Mouse (Mus musculus) bone marrow macrophage, adult 2 months (primary cell): Measurements from ENCODE around the gene Cotl1. TPM values are rescaled to one million over a fixed set of nuclear protein-coding genes. Genes with fewer than 3 reads are reported as not detected.

Source experiments
- H3K27ac ChIP-seq: 2 replicates; pipeline ENCODE4 v1.5.1; 2012; ENCODE audit warnings: low read depth, low read length; ENCODE audit not compliant: insufficient read depth
- H3K4me1 ChIP-seq: 2 replicates; pipeline ENCODE4 v1.6.1; 2012; ENCODE audit warnings: low read length; ENCODE audit not compliant: control insufficient read depth, insufficient read depth
- H3K4me3 ChIP-seq: 2 replicates; pipeline ENCODE4 v1.5.1; 2012; ENCODE audit warnings: mild to moderate bottlenecking, low read length, moderate library complexity; ENCODE audit not compliant: insufficient read depth
- CTCF ChIP-seq: IDR thresholded peaks from 2 replicates; pipeline ENCODE4 v1.5.1; 2012; ENCODE audit warnings: low read depth, mild to moderate bottlenecking, low read length, moderate library complexity
- POLR2A ChIP-seq: IDR thresholded peaks from 2 replicates; pipeline ENCODE4 v1.6.1; 2012; ENCODE audit warnings: mild to moderate bottlenecking, low read depth, low read length, borderline replicate concordance
- polyA plus RNA-seq: library from polyadenylated mRNA; stranded (reverse); fragments of >200 nt; gene quantifications from 2 replicates; pipeline ENCODE4 v1.2.4, GENCODE M21; 2012; ENCODE audit not compliant: missing spikeins, insufficient read depth, insufficient read length

The Cotl1 gene
- 472 and 492 TPM in 2 replicates for polyA plus RNA-seq

DNA sequence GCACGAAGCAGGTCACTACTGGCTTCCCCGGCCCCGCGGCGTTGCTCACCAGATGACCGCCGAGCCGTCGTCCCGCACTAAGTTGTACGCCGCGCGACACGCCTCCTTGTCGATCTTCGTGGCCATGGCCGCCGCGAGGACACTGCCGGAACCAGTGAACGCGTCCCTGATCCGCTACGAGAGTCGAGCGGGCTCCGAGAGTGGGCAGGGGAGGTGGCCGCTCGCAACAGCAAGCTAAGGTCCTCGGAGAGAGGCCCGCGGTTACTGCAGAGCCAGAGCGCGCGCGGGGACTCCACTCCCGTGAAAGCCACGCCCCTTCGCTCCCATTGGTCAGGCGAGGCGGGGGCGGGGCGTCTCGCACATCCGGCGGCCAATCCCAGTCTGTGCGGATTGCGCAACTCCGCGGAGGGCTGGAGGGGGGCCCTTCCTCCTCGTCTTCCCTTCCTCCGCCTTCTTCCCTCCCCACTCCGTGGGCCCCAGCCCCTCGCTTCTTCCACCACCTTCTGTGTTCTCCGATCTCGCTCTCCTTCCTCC is at the start of gene Cotl1:
Gene Cotl1 (minus strand): TSS at position 270 of the 534 bp plus-strand sequence.
- Histone ChIP-seq H3K4me3 (peak within 1 kb of the TSS; percentile 95), H3K27ac (peak within 1 kb of the TSS; percentile 81), H3K4me1 (peaks cover 28% of the 10 kb centered on the region)
- TF ChIP-seq POLR2A (peak; percentile 97), CTCF (no peak)

DNA sequence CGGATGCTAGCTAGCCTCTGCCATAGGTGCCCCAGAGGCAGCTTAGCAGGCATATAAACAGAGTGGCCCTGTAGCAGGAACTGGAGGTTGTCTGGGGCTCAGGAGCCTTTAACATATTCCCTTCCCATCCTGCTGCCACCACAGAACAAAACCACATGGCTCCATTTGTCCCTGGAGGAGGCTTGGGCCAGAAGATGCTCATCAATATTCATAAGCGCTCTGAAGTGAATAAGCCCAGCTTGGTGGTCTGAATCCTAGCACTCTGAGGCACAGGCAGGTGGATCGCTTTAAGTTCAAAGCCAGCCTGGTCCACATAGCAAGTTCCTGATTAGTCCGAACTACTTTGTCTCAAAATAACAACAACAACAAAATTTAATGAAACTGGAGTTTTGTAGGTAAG is 47.7 kb upstream of the Cotl1 start:
- Histone ChIP-seq H3K27ac (no peak overlapping the region), H3K4me3 (no peak overlapping the region), H3K4me1 (no peaks in the 10 kb centered on the region)
- no peak for TF ChIP-seq CTCF
- TF ChIP-seq POLR2A, result no peak

- no peak overlapping the region for H3K27ac ChIP-seq
- no peaks in the 10 kb centered on the region for H3K4me1 ChIP-seq
- TF ChIP-seq POLR2A, result no peak
- peak; percentile 92 for TF ChIP-seq CTCF
- H3K4me3 ChIP-seq, result no peak overlapping the region
Measured at GRCm38 (mm10) chr8:119887130-119887529, 46.8 kb upstream of the Cotl1 start.

- Histone ChIP-seq H3K4me3 (no peak overlapping the region), H3K4me1 (no peaks in the 10 kb centered on the region), H3K27ac (no peak overlapping the region)
- no peak for TF ChIP-seq CTCF
- TF ChIP-seq POLR2A, result no peak
Measured at GRCm38 (mm10) chr8:119885612-119886011, 45.3 kb upstream of the Cotl1 start.

GRCm38 (mm10) chr8:119883281-119883680 is 42.9 kb upstream of the Cotl1 start:
- no peak overlapping the region for H3K27ac ChIP-seq
- no peak for TF ChIP-seq CTCF
- no peak for TF ChIP-seq POLR2A
- H3K4me3 ChIP-seq, result no peak overlapping the region
- H3K4me1 ChIP-seq, result no peaks in the 10 kb centered on the region

GRCm38 (mm10) chr8:119881917-119882316 is 41.6 kb upstream of the Cotl1 start:
- no peaks in the 10 kb centered on the region for H3K4me1 ChIP-seq
- no peak overlapping the region for H3K27ac ChIP-seq
- TF ChIP-seq CTCF (no peak), POLR2A (no peak)
- H3K4me3 ChIP-seq, result no peak overlapping the region

DNA sequence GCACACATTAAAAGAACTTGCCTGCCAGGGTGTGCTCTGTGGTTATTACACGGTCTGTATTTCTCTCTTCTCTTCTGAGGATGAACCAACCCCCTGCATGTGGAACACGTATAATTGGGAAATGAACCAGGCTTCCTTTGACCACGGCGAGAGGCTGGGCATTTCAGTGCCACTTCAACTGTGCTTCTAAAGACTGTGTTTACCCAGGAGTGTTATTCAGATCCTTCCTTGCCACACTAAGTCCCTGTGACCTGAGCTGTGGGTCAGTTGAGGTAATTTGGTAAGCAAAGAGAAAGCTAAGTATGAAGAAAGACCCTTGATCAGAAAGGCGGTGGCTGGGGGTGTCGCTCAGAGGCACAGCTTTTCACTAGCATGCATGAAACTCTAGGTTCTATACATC is 41.0 kb upstream of the Cotl1 start:
- Histone ChIP-seq H3K4me1 (no peaks in the 10 kb centered on the region), H3K4me3 (no peak overlapping the region), H3K27ac (no peak overlapping the region)
- no peak for TF ChIP-seq CTCF
- no peak for TF ChIP-seq POLR2A

DNA sequence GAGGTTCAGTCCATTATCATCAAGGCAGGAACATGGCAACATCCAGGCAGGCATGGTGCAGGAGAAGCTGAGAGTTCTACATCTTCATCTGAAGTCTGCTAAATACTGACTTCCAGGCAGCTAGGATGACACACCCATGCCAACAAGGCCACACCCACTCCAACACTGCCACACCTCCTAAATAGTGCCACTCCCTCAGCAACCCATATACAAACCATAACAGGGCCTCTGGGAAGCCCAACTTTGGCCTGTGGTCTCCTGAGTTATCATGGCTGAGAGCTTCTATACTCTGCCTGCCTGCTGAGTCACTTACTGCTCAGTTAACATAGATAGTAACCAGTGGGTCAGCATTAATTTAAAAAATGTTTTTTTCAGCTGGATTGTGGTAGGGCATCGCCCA is 32.8 kb upstream of the Cotl1 start:
- H3K27ac ChIP-seq, result no peak overlapping the region
- TF ChIP-seq POLR2A, result no peak
- TF ChIP-seq CTCF, result no peak
- H3K4me3 ChIP-seq, result no peak overlapping the region
- H3K4me1 ChIP-seq, result no peaks in the 10 kb centered on the region

DNA sequence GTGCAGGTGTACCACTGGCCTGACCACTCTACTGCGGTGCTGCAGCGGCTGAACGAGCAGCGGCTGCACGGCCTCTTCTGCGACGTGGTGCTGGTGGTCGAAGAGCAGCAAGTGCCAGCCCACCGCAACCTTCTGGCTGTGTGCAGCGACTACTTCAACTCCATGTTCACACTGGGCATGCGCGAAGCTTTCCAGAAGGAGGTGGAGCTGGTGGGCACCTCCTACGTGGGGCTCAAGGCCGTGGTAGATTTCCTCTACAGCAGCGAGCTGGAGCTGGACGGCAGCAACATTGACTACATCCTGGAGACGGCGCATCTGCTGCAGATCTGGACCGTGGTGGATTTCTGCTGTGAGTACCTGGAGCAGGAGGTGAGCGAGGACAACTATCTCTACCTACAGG is 29.3 kb upstream of the Cotl1 start:
- TF ChIP-seq CTCF, result no peak
- TF ChIP-seq POLR2A, result no peak
- Histone ChIP-seq H3K4me1 (peaks cover 10% of the 10 kb centered on the region), H3K27ac (no peak overlapping the region), H3K4me3 (no peak overlapping the region)

- Histone ChIP-seq H3K27ac (no peak overlapping the region), H3K4me3 (peak overlapping the region; percentile 76), H3K4me1 (peaks cover 19% of the 10 kb centered on the region)
- no peak for TF ChIP-seq POLR2A
- TF ChIP-seq CTCF, result no peak
Measured at GRCm38 (mm10) chr8:119862749-119863148, 22.4 kb upstream of the Cotl1 start.

DNA sequence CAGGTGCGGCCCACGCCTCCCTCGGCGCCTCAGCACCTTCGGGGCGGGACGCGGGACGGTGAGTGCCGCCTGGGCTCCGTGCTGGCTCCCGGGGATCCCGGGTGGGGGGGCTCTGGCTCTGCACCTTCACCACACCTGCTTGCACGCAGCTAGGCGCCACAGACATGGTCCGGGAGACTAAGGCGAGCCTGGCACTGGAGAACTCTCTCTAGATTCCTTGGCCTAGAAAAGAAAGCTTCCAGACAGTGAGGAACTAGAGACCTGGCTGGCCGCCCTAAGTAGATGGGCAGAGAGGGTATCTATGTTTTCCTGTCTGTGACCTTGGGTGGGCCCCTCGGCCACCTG is 22.0 kb upstream of the Cotl1 start:
- Histone ChIP-seq H3K4me3 (peak overlapping the region; percentile 76), H3K27ac (no peak overlapping the region; the same call in 1 of the 2 replicates), H3K4me1 (peaks cover 21% of the 10 kb centered on the region)
- no peak for TF ChIP-seq POLR2A
- no peak for TF ChIP-seq CTCF
